Mouse (Mus musculus) hematopoietic stem cell, adult 5-6 weeks (primary cell): Measurements from ENCODE around the gene Cpeb1. TPM values are rescaled to one million over a fixed set of nuclear protein-coding genes. Genes with fewer than 3 reads are reported as not detected.

Experiments used
- ATAC-seq, 2 experiments: fragments of 125-278 bp in 1 of 2; replicated peaks in 1 of 2; 2 replicates each; pipeline ENCODE4 v1.8.0; 2016 to 2017; ENCODE audit warnings: inconsistent platforms in 2 of 2, mild to moderate bottlenecking in 2 of 2, moderate number of reproducible peaks in 2 of 2, low read depth in 1 of 2, moderate TSS enrichment in 1 of 2; ENCODE audit not compliant: low FRiP score in 2 of 2, poor library complexity in 2 of 2, severe bottlenecking in 2 of 2, insufficient read depth in 1 of 2, low TSS enrichment in 1 of 2
- total RNA-seq: library from RNA; stranded (forward); fragments of 172-1452, 232-1000 nt; gene quantifications from 2 replicates; pipeline ENCODE4 v1.2.3, GENCODE M21; 2017

The Cpeb1 gene
- total RNA-seq, 1 experiment from 2014 or later, result not detected

- ATAC-seq, result no peak
Observed at GRCm38 (mm10) chr7:81304100-81304499, 151.2 kb downstream of the Cpeb1 start.

DNA sequence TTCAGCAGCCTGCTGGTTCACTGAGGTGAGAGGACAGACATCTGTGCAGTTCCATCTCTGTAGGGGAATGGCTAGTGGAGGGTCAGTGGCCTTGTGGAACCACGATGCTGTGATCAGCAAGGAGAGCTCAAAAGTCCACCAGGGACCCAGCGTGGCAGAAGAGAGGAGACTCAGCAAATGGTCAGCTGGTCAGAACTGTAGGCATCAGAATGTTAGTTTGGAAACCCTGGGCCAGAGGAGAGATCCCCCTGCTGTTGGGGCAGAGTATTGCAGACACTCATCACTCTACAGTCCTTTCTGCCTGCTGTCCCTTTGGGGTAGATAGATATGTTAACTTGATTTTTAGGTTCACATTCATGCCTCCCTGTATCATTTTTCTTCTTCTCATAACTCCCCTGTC, 151.6 kb downstream of the Cpeb1 start:
- no peak; a peak in 1 of 4 replicates for ATAC-seq

DNA sequence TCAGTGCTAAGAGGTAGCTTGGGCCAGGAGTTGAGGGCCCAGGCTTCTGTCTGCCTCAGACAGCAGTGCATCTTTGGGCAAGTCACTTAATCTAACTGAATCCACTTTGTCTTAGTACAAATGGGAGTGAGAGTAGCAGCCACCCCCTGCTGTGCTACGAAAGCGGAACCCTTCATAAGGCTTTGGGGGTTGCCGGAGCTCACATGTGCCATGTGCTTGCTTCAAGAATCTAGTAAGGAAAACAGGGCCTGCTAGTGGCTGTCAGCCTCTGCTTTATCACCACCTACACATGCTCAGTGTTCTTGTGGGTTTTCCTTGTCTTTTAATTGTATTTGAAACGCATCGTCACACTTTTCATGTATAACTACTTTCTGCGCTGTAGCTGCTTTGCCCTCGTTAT, 153.9 kb downstream of the Cpeb1 start:
- ATAC-seq, result no peak

DNA sequence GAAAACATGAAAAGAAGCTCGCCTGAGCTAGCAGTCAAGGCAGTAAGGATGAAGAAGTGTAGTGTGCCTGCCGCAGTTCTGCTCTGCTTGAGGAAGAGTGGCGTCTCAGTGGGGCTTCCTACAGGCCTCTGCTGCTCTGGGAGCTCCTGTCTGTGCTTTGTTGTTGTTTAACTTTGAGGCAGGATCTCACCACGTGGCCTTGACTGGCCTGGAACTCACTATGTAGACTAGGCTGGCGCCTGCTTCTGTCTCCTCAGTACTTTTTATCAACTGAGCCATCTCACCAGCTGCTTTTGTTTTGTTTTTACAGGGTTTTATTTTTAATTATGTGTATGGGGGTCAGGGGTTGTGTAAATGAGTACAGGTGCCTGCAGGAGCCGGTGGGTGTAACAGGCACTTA, 157.1 kb downstream of the Cpeb1 start:
- ATAC-seq, result no peak

Other genes starting within 250 kb of the Cpeb1 start
- gene Pde8a, start 241.9 kb downstream of the Cpeb1 start, total RNA-seq, result 3.8 and 7.7 TPM in 2 replicates
- gene Rps17, start 110.2 kb downstream of the Cpeb1 start, total RNA-seq, result 3,468 and 4,593 TPM in 2 replicates
- gene Ap3b2, start 38.5 kb upstream of the Cpeb1 start, total RNA-seq, result not detected in 2 replicates
- not detected in 2 replicates for gene BC048679, start 42.8 kb upstream of the Cpeb1 start, total RNA-seq
- 1.2 and 1.6 TPM in 2 replicates for gene Fsd2, start 111.5 kb upstream of the Cpeb1 start, total RNA-seq
- gene Whamm, start 115.8 kb upstream of the Cpeb1 start, total RNA-seq, result 25.1 and 26.7 TPM in 2 replicates